Mouse (Mus musculus) CH12.LX (cell line): ENCODE measurements around the gene Mamstr.

ENCODE experiments used
- CHD2 ChIP-seq: IDR thresholded peaks from 2 replicates; pipeline ENCODE4 v1.6.1; 2011; ENCODE audit warnings: low read length, improper control_type of control experiment
- CTCF ChIP-seq, 2 experiments: IDR thresholded peaks in 1 of 2; conservative IDR thresholded peaks in 1 of 2; 2 replicates each; pipeline ENCODE4 v1.5.1; 2011 to 2012; ENCODE audit warnings: low read depth in 2 of 2, low read length in 2 of 2, improper control_type of control experiment in 1 of 2, inconsistent platforms in 1 of 2, mild to moderate bottlenecking in 1 of 2, moderate library complexity in 1 of 2
- EP300 ChIP-seq: IDR thresholded peaks from 2 replicates; pipeline ENCODE4 v1.6.1; 2011; ENCODE audit warnings: low read length, improper control_type of control experiment
- MAZ ChIP-seq: IDR thresholded peaks from 2 replicates; pipeline ENCODE4 v1.6.1; 2012; ENCODE audit warnings: low read depth, mild to moderate bottlenecking, inconsistent platforms, low read length, improper control_type of control experiment, moderate library complexity
- MYC ChIP-seq: IDR thresholded peaks from 2 replicates; pipeline ENCODE4 v1.6.1; 2011; ENCODE audit warnings: low read depth, mild to moderate bottlenecking, improper control_type of control experiment, low read length
- POLR2A ChIP-seq: IDR thresholded peaks from 2 replicates; pipeline ENCODE4 v1.6.1; 2011; ENCODE audit warnings: low read depth, mild to moderate bottlenecking, improper control_type of control experiment, low read length
- POLR2AphosphoS2 ChIP-seq: IDR thresholded peaks from 2 replicates; pipeline ENCODE4 v1.6.1; 2011; ENCODE audit warnings: low read depth, low read length, improper control_type of control experiment
- RCOR1 ChIP-seq: conservative IDR thresholded peaks from 2 replicates; pipeline ENCODE4 v1.6.1; 2012; ENCODE audit warnings: low read depth, mild to moderate bottlenecking, inconsistent platforms, low read length, improper control_type of control experiment
- SIN3A ChIP-seq: IDR thresholded peaks from 2 replicates; pipeline ENCODE4 v1.6.1; 2012; ENCODE audit warnings: low read length, improper control_type of control experiment, inconsistent platforms
- TCF12 ChIP-seq: IDR thresholded peaks from 2 replicates; pipeline ENCODE4 v1.6.1; 2014; ENCODE audit warnings: low read depth, mild to moderate bottlenecking, inconsistent platforms, low read length, improper control_type of control experiment
- USF2 ChIP-seq: conservative IDR thresholded peaks from 2 replicates; pipeline ENCODE4 v1.6.1; 2011; ENCODE audit warnings: low read depth, low read length, improper control_type of control experiment

GRCm38 (mm10) chr7:45668921-45669320 is 29.1 kb downstream of the Mamstr start:
- TF ChIP-seq POLR2A (no peak), POLR2AphosphoS2 (no peak), RCOR1 (no peak), USF2 (no peak), CTCF (conservative IDR thresholded peaks at IDR 0.05 in 1 of 2, IDR thresholded peaks at IDR 0.05 in 1 of 2; ENCODE audit: low read depth in 2 of 2, low read length in 2 of 2) (peak; percentile 9 to 47; a peak in 2 of 4 replicates), SIN3A (no peak), MYC (no peak), EP300 (no peak), CHD2 (no peak), TCF12 (no peak), MAZ (no peak)
